Comparison of ENCODE assay signal across 12 mouse cellular contexts in genomic region chr9:80084429-80085092, GRCm38 (mm10). TPM values are rescaled to one million over a fixed set of nuclear protein-coding genes. Genes with fewer than 3 reads are reported as not detected.
DNase-seq lines count a peak whose midpoint lies in the region; ATAC-seq lines count a peak whose summit lies in the region.
"Had no signal": no experiment of that assay in that cellular context is flagged by ENCODE, and none has a peak within 500 bp of the region (broad histone marks: within the 10 kb centered on the region; RNA-seq: fewer than 3 reads in every experiment).

No protein-coding gene starts in this region.

- H3K4me1 ChIP-seq in embryonic facial prominence, embryonic 11.5 days (ENCODE audit: control insufficient read depth, insufficient read depth, low read length): no peaks in the 10 kb centered on the region
- H3K4me1 ChIP-seq in embryonic facial prominence, embryonic 10.5 days: peaks cover 24% of the 10 kb centered on the region
- H3K4me1 ChIP-seq in hindbrain, embryonic 12.5 days: peaks cover 17% of the 10 kb centered on the region
- H3K4me1 ChIP-seq in hindbrain, embryonic 14.5 days (replicated peaks; ENCODE audit: control insufficient read depth, insufficient read depth, low read length): peaks cover 17% of the 10 kb centered on the region
- H3K4me1 ChIP-seq in neural tube, embryonic 12.5 days: peaks cover 22% of the 10 kb centered on the region

- 0 out of 2 replicates have a peak, but pooled peaks have one; percentile 15 for ATAC-seq in embryonic facial prominence, embryonic 11.5 days (replicated peaks; ENCODE audit: insufficient number of reproducible peaks, low FRiP score, low TSS enrichment, low read depth)
- ATAC-seq in hindbrain, embryonic 12.5 days (ENCODE audit: low FRiP score): 0 out of 2 replicates have a peak, but pooled peaks have one; percentile 7
- no peak for ATAC-seq in hindbrain, embryonic 14.5 days (ENCODE audit: low FRiP score)
- 0 out of 2 replicates have a peak, but pooled peaks have one; percentile 26 for ATAC-seq in neural tube, embryonic 12.5 days (ENCODE audit: low FRiP score, low read depth)
- ATAC-seq: midbrain, embryonic 16.5 days had no signal

- H3K4me3 ChIP-seq in embryonic facial prominence, embryonic 11.5 days (ENCODE audit: low read depth, low read length): no peak overlapping the region
- no peak overlapping the region for H3K4me3 ChIP-seq in embryonic facial prominence, embryonic 10.5 days
- H3K4me3 ChIP-seq in hindbrain, embryonic 12.5 days: no peak overlapping the region
- H3K4me3 ChIP-seq in hindbrain, embryonic 14.5 days (replicated peaks; ENCODE audit: low read length): no peak overlapping the region
- no peak overlapping the region for H3K4me3 ChIP-seq in neural tube, embryonic 12.5 days

- no peaks in the 10 kb centered on the region for H3K9me3 ChIP-seq in embryonic facial prominence, embryonic 11.5 days (replicated peaks; ENCODE audit: control insufficient read depth, low read length)
- no peaks in the 10 kb centered on the region for H3K9me3 ChIP-seq in embryonic facial prominence, embryonic 10.5 days
- no peaks in the 10 kb centered on the region for H3K9me3 ChIP-seq in hindbrain, embryonic 12.5 days (replicated peaks)
- H3K9me3 ChIP-seq in hindbrain, embryonic 14.5 days (ENCODE audit: control insufficient read depth, low read length): no peaks in the 10 kb centered on the region
- H3K9me3 ChIP-seq in neural tube, embryonic 12.5 days: no peaks in the 10 kb centered on the region

- no peak for DNase-seq in embryonic facial prominence, embryonic 11.5 days (ENCODE audit: low spot score)
- DNase-seq in embryonic facial prominence, embryonic 10.5 days (ENCODE audit: low spot score): no peak
- no peak for DNase-seq in hindbrain, embryonic 14.5 days (ENCODE audit: low spot score)
- no peak for DNase-seq in neural tube, embryonic 10.5 days (ENCODE audit: extremely low spot score, low spot score)
- peak; percentile 60 for DNase-seq in yolk sac, embryonic 10.5 days (ENCODE audit: low spot score)
- no peak for DNase-seq in adrenal gland, postnatal 36 days
- DNase-seq: heart, postnatal 4 days; layer of hippocampus, postnatal 36 days had no signal

- no peak overlapping the region for H3K4me2 ChIP-seq in embryonic facial prominence, embryonic 11.5 days (ENCODE audit: low read depth, low read length)
- H3K4me2 ChIP-seq in hindbrain, embryonic 12.5 days (replicated peaks): no peak overlapping the region
- no peak overlapping the region for H3K4me2 ChIP-seq in hindbrain, embryonic 14.5 days (replicated peaks)
- H3K4me2 ChIP-seq in neural tube, embryonic 12.5 days (replicated peaks): no peak overlapping the region

- H3K36me3 ChIP-seq in embryonic facial prominence, embryonic 11.5 days (replicated peaks; ENCODE audit: control insufficient read depth, insufficient read depth, low read depth, low read length): no peaks in the 10 kb centered on the region
- peaks cover 22% of the 10 kb centered on the region for H3K36me3 ChIP-seq in embryonic facial prominence, embryonic 10.5 days (replicated peaks)
- 0 out of 2 replicates have a peak, but pooled peaks cover 5% of the 10 kb centered on the region for H3K36me3 ChIP-seq in hindbrain, embryonic 12.5 days
- H3K36me3 ChIP-seq in hindbrain, embryonic 14.5 days (replicated peaks; ENCODE audit: control insufficient read depth, insufficient read depth): peaks cover 5% of the 10 kb centered on the region; the same call in 1 of the 2 replicates
- H3K36me3 ChIP-seq in neural tube, embryonic 12.5 days: 0 out of 2 replicates have a peak, but pooled peaks cover 5% of the 10 kb centered on the region

- no peak overlapping the region for H3K27ac ChIP-seq in embryonic facial prominence, embryonic 11.5 days (replicated peaks; ENCODE audit: low read depth, low read length)
- H3K27ac ChIP-seq in embryonic facial prominence, embryonic 10.5 days (replicated peaks): no peak overlapping the region
- H3K27ac ChIP-seq in hindbrain, embryonic 12.5 days: no peak overlapping the region
- no peak overlapping the region for H3K27ac ChIP-seq in hindbrain, embryonic 14.5 days
- no peak overlapping the region for H3K27ac ChIP-seq in neural tube, embryonic 12.5 days
- H3K27ac ChIP-seq: liver, embryonic 14.5 days had no signal

- H3K27me3 ChIP-seq in embryonic facial prominence, embryonic 11.5 days (ENCODE audit: control insufficient read depth, insufficient read depth, low read length): no peaks in the 10 kb centered on the region
- H3K27me3 ChIP-seq in embryonic facial prominence, embryonic 10.5 days (replicated peaks; ENCODE audit: low read depth, poor library complexity, severe bottlenecking): no peaks in the 10 kb centered on the region
- H3K27me3 ChIP-seq in hindbrain, embryonic 12.5 days: no peaks in the 10 kb centered on the region
- H3K27me3 ChIP-seq in hindbrain, embryonic 14.5 days (ENCODE audit: control insufficient read depth, insufficient read depth, low read length): no peaks in the 10 kb centered on the region
- no peaks in the 10 kb centered on the region for H3K27me3 ChIP-seq in neural tube, embryonic 12.5 days (replicated peaks)

- WGBS in embryonic facial prominence, embryonic 11.5 days: 63% methylated on average over 10 of the region's 10 CpGs
- 69% methylated on average over 10 of the region's 10 CpGs for WGBS in embryonic facial prominence, embryonic 10.5 days
- WGBS in hindbrain, embryonic 12.5 days: 56% methylated on average over 10 of the region's 10 CpGs
- 55% methylated on average over 10 of the region's 10 CpGs for WGBS in hindbrain, embryonic 14.5 days
- 48% methylated on average over 10 of the region's 10 CpGs for WGBS in neural tube, embryonic 12.5 days

- H3K9ac ChIP-seq in embryonic facial prominence, embryonic 11.5 days (replicated peaks; ENCODE audit: low read length): no peak overlapping the region
- H3K9ac ChIP-seq in hindbrain, embryonic 12.5 days: no peak overlapping the region
- H3K9ac ChIP-seq in hindbrain, embryonic 14.5 days: no peak overlapping the region
- H3K9ac ChIP-seq in neural tube, embryonic 12.5 days: no peak overlapping the region
- H3K9ac ChIP-seq: liver, embryonic 14.5 days had no signal

RNA-seq across cellular contexts. Expression of gene Senp6, which starts 17.9 kb away (rescaled TPM):
- polyA plus RNA-seq in embryonic facial prominence, embryonic 11.5 days (2014; fragmentation: Nextera tagmentation; extraction: Ambion mirVana): 61.4 and 71.9 TPM in 2 replicates
- polyA plus RNA-seq in embryonic facial prominence, embryonic 10.5 days (2016; fragmentation: Nextera tagmentation; extraction: Ambion mirVana): 50.9 and 55.3 TPM in 2 replicates
- polyA plus RNA-seq in hindbrain, embryonic 12.5 days (2016; fragmentation: Nextera tagmentation; extraction: Ambion mirVana): 83.4 and 89.3 TPM in 2 replicates
- 61.1 and 63.2 TPM in 2 replicates for polyA plus RNA-seq in hindbrain, embryonic 14.5 days (2014; fragmentation: Nextera tagmentation; extraction: Ambion mirVana)
- polyA plus RNA-seq in neural tube, embryonic 12.5 days (2016; fragmentation: Nextera tagmentation; extraction: Ambion mirVana): 69.3 and 87.8 TPM in 2 replicates
- 100 to 1,000 TPM; 118 to 119 TPM for total RNA-seq in adrenal gland, postnatal 36 days (2021)
